Mouse (Mus musculus) MEL (cell line): Measurements from ENCODE around the gene Dync1h1. TPM values are rescaled to one million over a fixed set of nuclear protein-coding genes. Genes with fewer than 3 reads are reported as not detected.

Experiments
- DNase-seq: peaks from one replicate; pipeline ENCODE4 v3.0.0; 2011; ENCODE audit warnings: low read depth, low spot score
- H3K27ac ChIP-seq: 2 replicates; pipeline ENCODE4 v1.5.1; 2012; ENCODE audit warnings: low read depth, mild to moderate bottlenecking, control low read depth, low read length, moderate library complexity; ENCODE audit not compliant: control insufficient read depth
- H3K27me3 ChIP-seq, 2 experiments: fragments of 150-350 bp in 1 of 2; sonication (generic) in 1 of 2; 2 replicates each; pipeline ENCODE4 v1.6.1; 2012; ENCODE audit warnings: low read length in 2 of 2, mild to moderate bottlenecking in 2 of 2, improper control_type of control experiment in 1 of 2, moderate library complexity in 1 of 2; ENCODE audit not compliant: insufficient read depth in 2 of 2, control insufficient read depth in 1 of 2
- H3K36me3 ChIP-seq, 2 experiments: 2 replicates each; pipeline ENCODE4 v1.6.1; 2012 to 2014; ENCODE audit warnings: low read length in 2 of 2, improper control_type of control experiment in 1 of 2, inconsistent platforms in 1 of 2, mild to moderate bottlenecking in 1 of 2; ENCODE audit not compliant: insufficient read depth in 2 of 2, control insufficient read depth in 1 of 2
- H3K4me1 ChIP-seq, 2 experiments: fragments of 150-350 bp in 1 of 2; sonication (generic) in 1 of 2; 2 replicates each; pipeline ENCODE4 v1.6.1; 2012; ENCODE audit warnings: low read length in 2 of 2, improper control_type of control experiment in 1 of 2, mild to moderate bottlenecking in 1 of 2; ENCODE audit not compliant: insufficient read depth in 2 of 2, control insufficient read depth in 1 of 2
- H3K4me3 ChIP-seq, 2 experiments: fragments of 150-350 bp in 1 of 2; sonication (generic) in 1 of 2; 2 replicates each; pipeline ENCODE4 v1.5.1; 2012; ENCODE audit warnings: low read depth in 2 of 2, low read length in 2 of 2, mild to moderate bottlenecking in 2 of 2, moderate library complexity in 2 of 2, control low read depth in 1 of 2, improper control_type of control experiment in 1 of 2; ENCODE audit not compliant: control insufficient read depth in 1 of 2, insufficient read depth in 1 of 2
- H3K79me2 ChIP-seq: 2 replicates; pipeline ENCODE4 v1.6.1; 2012; ENCODE audit warnings: mild to moderate bottlenecking, low read length, moderate library complexity; ENCODE audit not compliant: control insufficient read depth, poor library complexity, insufficient read depth
- H3K9ac ChIP-seq: 2 replicates; pipeline ENCODE4 v1.6.1; 2012; ENCODE audit warnings: low read depth, mild to moderate bottlenecking, control low read depth, low read length, moderate library complexity; ENCODE audit not compliant: control insufficient read depth, poor library complexity, severe bottlenecking
- H3K9me3 ChIP-seq: fragments of 150-350 bp; sonication (generic); replicated peaks from 2 replicates; pipeline ENCODE4 v1.6.1; 2012; ENCODE audit warnings: mild to moderate bottlenecking, low read length, improper control_type of control experiment, moderate library complexity; ENCODE audit not compliant: insufficient read depth
- BHLHE40 ChIP-seq: IDR thresholded peaks from 2 replicates; pipeline ENCODE4 v1.6.1; 2012; ENCODE audit warnings: low read depth, mild to moderate bottlenecking, inconsistent platforms, low read length, improper control_type of control experiment, borderline replicate concordance
- GATA1 ChIP-seq: IDR thresholded peaks from 2 replicates; pipeline ENCODE4 v1.6.1; 2011; ENCODE audit warnings: low read depth, low read length, improper control_type of control experiment
- HCFC1 ChIP-seq: IDR thresholded peaks from 2 replicates; pipeline ENCODE4 v1.6.1; 2012; ENCODE audit warnings: low read depth, mild to moderate bottlenecking, inconsistent platforms, low read length, improper control_type of control experiment, moderate library complexity
- MAZ ChIP-seq: IDR thresholded peaks from 2 replicates; pipeline ENCODE4 v1.6.1; 2012; ENCODE audit warnings: low read depth, mild to moderate bottlenecking, inconsistent platforms, low read length, improper control_type of control experiment
- MXI1 ChIP-seq: IDR thresholded peaks from 2 replicates; pipeline ENCODE4 v1.6.1; 2011; ENCODE audit warnings: mild to moderate bottlenecking, low read depth, low read length, improper control_type of control experiment
- MYB ChIP-seq: IDR thresholded peaks from 2 replicates; pipeline ENCODE4 v1.6.1; 2011; ENCODE audit warnings: mild to moderate bottlenecking, low read depth, low read length, improper control_type of control experiment
- MYC ChIP-seq: IDR thresholded peaks from 2 replicates; pipeline ENCODE4 v1.6.1; 2011; ENCODE audit warnings: low read depth, mild to moderate bottlenecking, low read length, improper control_type of control experiment, moderate library complexity
- NELFE ChIP-seq: IDR thresholded peaks from 2 replicates; pipeline ENCODE4 v1.6.1; 2011; ENCODE audit warnings: low read depth, low read length, improper control_type of control experiment
- POLR2A ChIP-seq, 2 experiments: IDR thresholded peaks; 2 replicates each; pipeline ENCODE4 v1.6.1; 2011 to 2012; ENCODE audit warnings: low read length in 2 of 2, mild to moderate bottlenecking in 2 of 2, control low read depth in 1 of 2, improper control_type of control experiment in 1 of 2, low read depth in 1 of 2, moderate library complexity in 1 of 2; ENCODE audit not compliant: control insufficient read depth in 1 of 2, insufficient read depth in 1 of 2, poor library complexity in 1 of 2
- POLR2AphosphoS5 ChIP-seq: IDR thresholded peaks from 2 replicates; pipeline ENCODE4 v1.6.1; 2012; ENCODE audit warnings: low read depth, borderline replicate concordance, mild to moderate bottlenecking, inconsistent platforms, low read length, moderate library complexity, mixed read lengths
- RCOR1 ChIP-seq: IDR thresholded peaks from 2 replicates; pipeline ENCODE4 v1.6.1; 2012; ENCODE audit warnings: low read depth, mild to moderate bottlenecking, inconsistent platforms, low read length, improper control_type of control experiment
- SIN3A ChIP-seq: IDR thresholded peaks from 2 replicates; pipeline ENCODE4 v1.6.1; 2012; ENCODE audit warnings: low read length, improper control_type of control experiment, inconsistent platforms
- SMC3 ChIP-seq: IDR thresholded peaks from 2 replicates; pipeline ENCODE4 v1.6.1; 2011; ENCODE audit warnings: low read depth, low read length, improper control_type of control experiment
- UBTF ChIP-seq: IDR thresholded peaks from 2 replicates; pipeline ENCODE4 v1.6.1; 2012; ENCODE audit warnings: low read depth, mild to moderate bottlenecking, inconsistent platforms, low read length, improper control_type of control experiment, moderate library complexity, borderline replicate concordance; ENCODE audit not compliant: insufficient read depth
- ZMIZ1 ChIP-seq: IDR thresholded peaks from 2 replicates; pipeline ENCODE4 v1.6.1; 2012; ENCODE audit warnings: low read depth, mild to moderate bottlenecking, inconsistent platforms, low read length, improper control_type of control experiment, moderate library complexity
- polyA plus RNA-seq, 2 experiments: library from polyadenylated mRNA; stranded (reverse) in 1 of 2; unstranded in 1 of 2; fragments of >175 nt in 1 of 2; fragments of >200 nt in 1 of 2; gene quantifications; 2 replicates each; pipeline versions ENCODE4 v1.2.1 to v1.2.4; 2012; ENCODE audit warnings: low replicate concordance in 2 of 2, low read depth in 1 of 2; ENCODE audit not compliant: insufficient read length in 2 of 2, insufficient read depth in 1 of 2, missing spikeins in 1 of 2
- total RNA-seq: library from RNA; depleted of rRNA; stranded (reverse); fragments of 300-350 nt; gene quantifications from 2 replicates; pipeline ENCODE4 v1.2.3, GENCODE M21; 2012

Gene Dync1h1
- total and polyA plus RNA-seq, 3 experiments: 98.2 to 230 (median 157) TPM

DNA sequence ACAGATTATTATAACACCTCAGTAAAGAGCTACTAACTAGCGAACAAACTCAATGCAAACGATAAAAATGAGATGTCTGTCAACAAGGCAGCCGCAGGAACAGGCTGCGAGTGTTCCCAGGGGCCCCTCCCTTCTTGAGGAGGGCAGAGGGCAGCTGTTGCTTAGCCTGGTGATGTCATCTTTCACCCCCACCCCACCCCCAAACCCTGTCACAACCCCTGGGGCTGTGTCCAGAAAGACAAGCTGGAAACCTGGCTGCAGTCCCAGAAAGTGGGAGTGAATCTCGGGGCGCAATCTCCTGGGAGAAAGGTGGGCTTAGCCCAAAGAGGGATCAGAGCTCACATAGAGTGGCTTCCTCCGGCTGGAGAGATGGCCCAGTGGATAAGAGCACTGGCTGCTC, 79.9 kb downstream of the Dync1h1 start:
- H3K4me1 ChIP-seq: no peaks in the 10 kb centered on the region
- DNase-seq: no peak
- no peaks in the 10 kb centered on the region for H3K36me3 ChIP-seq
- no peaks in the 10 kb centered on the region for H3K79me2 ChIP-seq
- TF ChIP-seq MXI1 (no peak), SIN3A (no peak), ZMIZ1 (no peak), RCOR1 (no peak), UBTF (no peak)
- no peak overlapping the region for H3K4me3 ChIP-seq
- H3K9ac ChIP-seq: no peak overlapping the region
- H3K9me3 ChIP-seq: no peaks in the 10 kb centered on the region
- H3K27ac ChIP-seq: no peak overlapping the region
- H3K27me3 ChIP-seq: no peaks in the 10 kb centered on the region

DNA sequence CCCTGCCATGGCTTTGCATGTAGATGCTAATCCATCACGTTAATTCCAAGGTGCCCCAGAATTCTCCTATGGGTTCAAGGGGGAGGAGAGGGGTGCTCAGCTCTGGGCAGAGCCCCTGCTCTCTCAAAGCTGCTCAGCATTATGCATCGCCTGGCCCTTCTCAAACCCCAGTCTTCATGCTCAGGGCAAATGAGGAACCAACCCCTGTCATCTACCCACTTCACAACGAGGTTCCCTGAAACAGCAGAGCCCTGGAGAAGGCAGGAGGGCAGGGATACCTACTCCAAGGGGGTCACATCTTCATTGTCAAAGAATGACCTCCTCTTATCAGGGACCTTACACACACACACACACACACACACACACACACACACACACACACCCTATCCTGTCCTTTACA, 80.6 kb downstream of the Dync1h1 start:
- no peak overlapping the region for H3K27ac ChIP-seq
- no peaks in the 10 kb centered on the region for H3K27me3 ChIP-seq
- no peaks in the 10 kb centered on the region for H3K4me1 ChIP-seq
- H3K9me3 ChIP-seq: no peaks in the 10 kb centered on the region
- TF ChIP-seq MYC (no peak), GATA1 (no peak), SMC3 (no peak), MAZ (no peak), NELFE (no peak)
- no peaks in the 10 kb centered on the region for H3K36me3 ChIP-seq
- no peak overlapping the region for H3K4me3 ChIP-seq
- H3K79me2 ChIP-seq: no peaks in the 10 kb centered on the region
- no peak overlapping the region for H3K9ac ChIP-seq
- DNase-seq: no peak

GRCm38 (mm10) chr12:110682561-110683299, 81.5 kb downstream of the Dync1h1 start, which contains the start of gene 1700001K19Rik:
TSS of gene 1700001K19Rik (minus strand) at chr12:110682619.
- no peak within 1 kb of the TSS for H3K27ac ChIP-seq
- TF ChIP-seq BHLHE40 (no peak), MAZ (no peak), MYB (no peak), POLR2AphosphoS5 (no peak), POLR2A (IDR thresholded peaks at IDR 0.05; ENCODE audit: control insufficient read depth in 1 of 2, insufficient read depth in 1 of 2, low read depth in 1 of 2, low read length in 2 of 2, poor library complexity in 1 of 2) (no peak), HCFC1 (no peak)
- DNase-seq: no peak
- no peaks in the 10 kb centered on the region for H3K79me2 ChIP-seq
- no peaks in the 10 kb centered on the region for H3K4me1 ChIP-seq
- H3K9me3 ChIP-seq: no peaks in the 10 kb centered on the region
- no peak within 1 kb of the TSS for H3K4me3 ChIP-seq
- peaks cover 0 to 2% of the 10 kb centered on the region in 2 experiments; a peak in 1 of 4 replicates for H3K36me3 ChIP-seq
- no peak within 1 kb of the TSS for H3K9ac ChIP-seq
- no peaks in the 10 kb centered on the region for H3K27me3 ChIP-seq
